Mouse (Mus musculus): ENCODE data around the gene Tjp2.
"Not testable (repeated sequence)": the region's sequence is repeated elsewhere in the genome, so short reads cannot be mapped to it uniquely, and the experiment has no call there.

Gene Tjp2

GRCm38 (mm10) chr19:24220795-24221445 lies 3.9 kb downstream of the Tjp2 start:
- peak; percentile 18 for DNase-seq (ENCODE audit: low read depth)

- no peak for DNase-seq (ENCODE audit: low read depth)
Measured at GRCm38 (mm10) chr19:24219011-24219410, 5.8 kb downstream of the Tjp2 start.

DNA sequence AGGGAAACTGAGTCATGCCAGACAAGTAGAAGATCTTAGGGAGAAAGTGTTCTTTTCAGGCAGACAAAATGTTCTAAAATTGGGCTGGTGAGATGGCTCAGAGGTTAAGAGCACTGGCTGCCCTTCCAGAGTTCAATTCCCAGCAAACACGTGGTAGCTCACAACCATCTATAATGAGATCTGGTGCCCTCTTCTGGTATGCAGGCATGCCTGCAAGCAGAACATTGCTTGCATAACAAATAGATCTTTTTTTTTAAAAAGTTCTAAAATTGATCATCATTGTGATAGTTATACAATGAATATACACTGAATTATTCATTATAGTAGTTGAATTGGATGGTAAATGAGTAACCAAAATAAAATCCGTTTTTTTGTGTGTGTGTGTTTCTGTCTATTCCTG lies 6.5 kb downstream of the Tjp2 start:
- DNase-seq (ENCODE audit: low read depth): peak; percentile 37

GRCm38 (mm10) chr19:24217851-24218250 lies 7.0 kb downstream of the Tjp2 start:
- DNase-seq (ENCODE audit: low read depth): peak; percentile 7

GRCm38 (mm10) chr19:24216771-24217170 lies 8.1 kb downstream of the Tjp2 start:
- DNase-seq (ENCODE audit: low read depth): no peak

GRCm38 (mm10) chr19:24214939-24215338 lies 9.9 kb downstream of the Tjp2 start:
- DNase-seq (ENCODE audit: low read depth): no peak

DNA sequence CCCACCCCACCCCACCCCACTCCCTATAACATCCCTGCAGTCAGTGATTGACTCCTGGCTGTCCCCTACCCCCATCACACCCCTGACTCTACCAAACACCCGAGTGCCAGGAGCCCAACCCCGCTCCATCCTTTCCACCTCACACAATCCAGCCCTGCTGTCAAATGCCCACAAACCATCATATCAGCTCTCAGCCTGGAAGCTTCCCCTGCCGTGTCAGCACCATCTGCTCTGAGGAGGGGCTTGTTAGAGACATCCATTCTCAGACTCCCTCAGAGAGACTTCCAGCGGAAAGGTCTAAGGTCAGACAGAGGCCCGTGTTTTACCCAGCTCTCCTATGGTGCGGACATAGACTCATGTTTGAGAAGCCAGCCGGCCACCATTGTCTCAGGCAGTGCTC lies 11.5 kb downstream of the Tjp2 start:
- no peak for DNase-seq (ENCODE audit: low read depth)

DNA sequence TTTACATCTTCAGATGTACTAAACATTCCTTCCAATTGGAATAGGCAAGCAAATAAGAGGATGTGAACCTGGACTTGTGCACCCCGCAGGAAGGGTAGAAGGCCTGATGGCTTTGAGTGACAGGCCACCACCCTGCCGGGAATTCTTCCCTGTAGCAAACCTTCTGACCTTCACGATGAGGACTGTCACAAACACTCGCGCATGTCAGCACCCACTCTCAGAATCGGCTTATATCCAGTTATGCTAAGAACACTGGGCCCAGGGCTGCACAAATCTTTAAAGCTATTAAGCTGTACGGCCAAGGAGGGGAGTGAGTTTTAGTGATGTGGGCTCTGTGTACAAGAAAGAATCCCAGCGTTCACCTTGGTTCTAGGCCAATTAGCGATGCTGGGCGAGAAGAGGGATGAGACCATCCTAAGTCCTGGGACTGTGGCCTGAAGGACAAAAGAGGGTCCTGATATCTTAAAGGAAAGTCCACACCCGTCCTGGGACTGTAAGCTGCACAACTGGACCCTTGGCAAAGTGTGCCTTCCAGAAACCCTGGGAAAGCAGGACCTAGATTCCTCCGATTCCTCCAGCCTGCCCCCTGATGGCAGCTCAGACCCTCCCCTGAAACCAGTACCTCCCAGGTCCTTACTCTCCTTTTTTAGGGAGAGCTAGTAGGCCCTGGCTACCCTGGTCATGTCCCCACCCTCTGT lies 12.1 kb downstream of the Tjp2 start:
- no peak for DNase-seq (ENCODE audit: low read depth)

DNA sequence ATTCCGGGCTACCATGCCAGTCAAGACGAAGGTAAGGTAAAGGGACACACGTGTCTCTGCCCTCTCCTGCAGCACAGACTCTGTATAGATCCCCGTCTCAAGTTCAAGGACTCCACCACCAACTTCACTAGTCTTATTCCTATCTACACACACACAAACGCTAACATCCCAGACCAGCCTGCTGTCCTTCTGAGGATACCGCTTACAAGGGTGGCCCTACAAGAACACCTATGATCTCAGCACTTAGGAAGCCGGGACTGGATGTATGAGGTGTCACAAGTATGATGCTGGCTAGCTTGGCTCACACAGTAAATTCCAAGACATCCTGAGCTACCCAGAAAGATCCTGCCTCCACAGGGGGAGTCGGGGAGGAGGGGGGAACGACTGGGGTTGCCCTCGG lies 13.7 kb downstream of the Tjp2 start:
- no peak for DNase-seq (ENCODE audit: low read depth)

DNA sequence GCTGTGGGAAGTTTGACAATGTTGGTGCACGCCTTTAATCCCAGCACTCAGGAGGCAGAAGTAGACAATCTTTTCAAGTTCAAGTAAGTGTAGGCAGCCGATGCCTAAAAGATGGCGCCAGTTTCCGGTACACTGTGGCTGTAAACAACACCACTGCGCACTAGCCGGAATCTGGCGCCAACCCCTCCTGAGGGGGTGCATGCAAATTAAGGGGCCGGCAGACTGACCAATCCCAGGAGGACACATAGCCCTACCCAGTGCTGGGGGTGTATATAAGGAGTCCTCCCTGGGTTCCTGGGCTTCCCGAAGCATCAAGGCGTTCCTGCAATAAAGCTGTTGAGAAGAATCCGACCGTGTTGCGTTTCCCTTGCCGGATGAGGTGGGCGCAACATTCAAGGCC lies 15.3 kb downstream of the Tjp2 start:
- no peak for DNase-seq (ENCODE audit: low read depth)

- no peak for DNase-seq (ENCODE audit: low read depth)
Measured at GRCm38 (mm10) chr19:24207967-24208366, 16.9 kb downstream of the Tjp2 start.

GRCm38 (mm10) chr19:24205001-24205400 lies 19.8 kb downstream of the Tjp2 start:
- DNase-seq (ENCODE audit: low read depth): no peak

DNA sequence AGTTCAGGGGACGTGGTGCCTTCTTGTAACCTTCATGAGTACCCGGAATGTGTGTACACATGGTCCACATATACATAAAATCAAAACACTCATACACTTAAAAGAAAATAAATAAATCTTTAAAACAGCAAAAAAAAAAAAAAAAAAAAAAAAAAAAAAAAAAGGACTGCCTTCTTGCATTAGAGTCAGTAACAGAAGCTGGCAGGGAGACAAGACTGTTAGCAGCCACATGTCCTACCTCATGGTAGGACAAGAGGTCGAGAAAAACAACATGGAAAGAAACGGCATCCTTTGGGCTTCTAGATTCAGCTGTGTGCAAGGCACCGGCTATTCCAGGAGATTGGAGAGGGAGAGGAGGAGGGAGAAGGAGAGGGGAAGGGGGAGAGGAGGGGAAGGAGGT lies 23.0 kb downstream of the Tjp2 start:
- no peak for DNase-seq (ENCODE audit: low read depth)

DNA sequence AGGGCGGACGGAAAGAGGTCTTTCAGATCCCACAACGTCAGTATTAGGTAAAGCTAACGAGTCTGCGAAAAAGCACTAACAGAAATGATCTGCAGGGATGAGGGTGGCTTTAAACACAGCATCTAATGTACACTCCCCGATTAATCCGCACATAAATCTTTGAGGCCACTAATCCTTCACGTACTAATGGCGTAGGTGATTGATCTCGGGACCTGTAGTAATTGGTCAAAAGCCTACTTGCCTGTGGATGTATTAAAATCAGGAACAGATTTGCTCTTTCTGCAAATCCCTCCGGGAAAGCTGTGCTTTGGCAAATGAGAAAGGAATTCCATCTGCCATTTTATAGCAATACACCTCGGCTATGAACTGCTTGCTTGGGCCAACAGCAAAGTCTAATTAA lies 24.3 kb downstream of the Tjp2 start:
- DNase-seq (ENCODE audit: low read depth): no peak

GRCm38 (mm10) chr19:24198676-24199303 lies 26.0 kb downstream of the Tjp2 start:
- no peak for DNase-seq (ENCODE audit: low read depth)

- DNase-seq (ENCODE audit: low read depth): no peak
Measured at GRCm38 (mm10) chr19:24197338-24197737, 27.5 kb downstream of the Tjp2 start.

DNA sequence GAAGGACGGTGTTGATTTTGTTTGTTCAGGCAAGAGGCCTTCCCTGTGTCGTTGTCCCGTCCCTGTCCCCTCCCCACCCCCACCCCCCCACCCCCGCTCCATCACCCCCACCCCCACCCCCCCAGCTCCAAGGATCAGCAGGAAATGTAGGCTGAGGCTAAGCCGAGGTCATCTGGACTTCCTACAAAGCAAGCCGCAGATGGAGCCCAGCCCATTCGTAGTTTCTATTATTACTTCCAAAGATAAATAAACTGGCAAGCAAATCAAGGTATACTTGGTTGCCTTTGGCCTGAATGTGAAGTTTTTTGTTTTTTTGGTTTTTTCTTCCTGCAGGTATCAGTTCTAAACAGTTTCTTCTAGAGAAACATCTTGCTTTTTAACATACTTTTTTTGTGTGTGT lies 29.6 kb downstream of the Tjp2 start:
- no peak for DNase-seq (ENCODE audit: low read depth)

DNA sequence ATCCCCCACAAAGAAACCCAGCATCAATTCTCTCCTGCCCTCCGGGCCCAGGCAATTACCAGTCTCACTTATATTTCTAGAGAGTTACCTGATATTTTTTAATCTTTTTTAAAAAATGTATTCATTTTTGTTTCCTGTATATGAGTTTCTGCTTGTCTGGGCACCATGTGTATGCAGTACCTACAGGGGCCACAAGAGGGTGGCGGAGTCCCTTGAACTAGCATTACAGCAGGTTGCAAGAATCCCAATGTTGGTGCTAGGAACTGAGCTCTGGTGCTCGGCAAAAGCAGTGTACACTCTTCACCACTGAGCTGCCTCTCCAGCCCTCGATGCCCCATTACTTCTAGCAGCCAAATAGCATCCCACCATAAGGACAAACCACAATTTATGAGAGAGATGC lies 30.6 kb downstream of the Tjp2 start:
- peak; percentile 48 for DNase-seq (ENCODE audit: low read depth)

DNA sequence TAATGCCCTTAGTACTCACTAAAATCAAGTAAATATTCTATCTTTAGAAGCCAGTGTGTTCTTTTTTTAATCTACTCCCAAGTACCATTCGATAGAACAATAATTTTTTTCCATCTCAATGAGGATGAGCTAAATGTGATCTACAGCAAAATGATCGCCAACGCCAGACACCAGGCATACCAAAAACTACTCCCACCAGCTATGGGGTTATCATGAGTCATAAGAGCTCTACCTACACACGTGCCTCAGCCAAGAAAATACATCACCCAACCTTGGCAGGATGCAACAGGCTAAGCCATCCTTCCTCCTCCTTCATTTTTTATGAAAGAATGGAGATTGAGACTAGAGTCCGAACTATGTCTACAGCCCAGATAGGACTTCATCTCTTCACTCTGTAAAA lies 31.9 kb downstream of the Tjp2 start:
- no peak for DNase-seq (ENCODE audit: low read depth)

GRCm38 (mm10) chr19:24187791-24188190 lies 37.0 kb downstream of the Tjp2 start:
- no peak for DNase-seq (ENCODE audit: low read depth)

DNA sequence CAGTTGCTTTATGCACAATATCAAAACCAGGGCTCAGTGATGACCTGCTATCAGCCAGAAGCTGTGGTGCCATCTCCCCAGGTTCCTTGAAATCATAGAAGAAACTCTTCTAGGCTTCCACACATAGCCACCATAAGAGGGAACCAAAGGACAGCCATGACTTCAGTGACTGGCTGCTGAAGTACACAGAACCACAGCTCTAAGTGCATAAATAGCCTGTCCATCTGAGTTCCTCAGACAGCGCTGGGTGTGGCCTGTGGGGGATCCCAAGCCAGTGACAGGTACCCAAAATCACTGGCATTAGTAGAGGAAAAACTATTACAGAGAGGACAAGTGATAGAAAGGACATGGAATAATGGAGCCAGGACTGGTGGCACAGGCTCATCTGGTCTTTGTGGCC lies 37.5 kb downstream of the Tjp2 start:
- not testable (repeated sequence) for DNase-seq (ENCODE audit: low read depth)

- no peak for DNase-seq (ENCODE audit: low read depth)
Measured at GRCm38 (mm10) chr19:24183680-24184235, 41.1 kb downstream of the Tjp2 start.

- no peak for DNase-seq (ENCODE audit: low read depth)
Measured at GRCm38 (mm10) chr19:24180415-24180814, 44.4 kb downstream of the Tjp2 start.

Data from induced T-regulatory cell, adult 2 months (primary cell).